Mouse (Mus musculus) effector memory CD4-positive, alpha-beta T cell, adult 7 months (primary cell): Measurements from ENCODE around the gene Alg12. TPM values are rescaled to one million over a fixed set of nuclear protein-coding genes. Genes with fewer than 3 reads are reported as not detected.

Source experiments
- polyA plus RNA-seq: library from polyadenylated mRNA; unstranded; fragments of 100-300 nt; shearing (Covaris generic); gene quantifications from one replicate; pipeline ENCODE4 v1.2.1, GENCODE M21; 2017

The Alg12 gene
- 9.4 TPM for polyA plus RNA-seq

DNA sequence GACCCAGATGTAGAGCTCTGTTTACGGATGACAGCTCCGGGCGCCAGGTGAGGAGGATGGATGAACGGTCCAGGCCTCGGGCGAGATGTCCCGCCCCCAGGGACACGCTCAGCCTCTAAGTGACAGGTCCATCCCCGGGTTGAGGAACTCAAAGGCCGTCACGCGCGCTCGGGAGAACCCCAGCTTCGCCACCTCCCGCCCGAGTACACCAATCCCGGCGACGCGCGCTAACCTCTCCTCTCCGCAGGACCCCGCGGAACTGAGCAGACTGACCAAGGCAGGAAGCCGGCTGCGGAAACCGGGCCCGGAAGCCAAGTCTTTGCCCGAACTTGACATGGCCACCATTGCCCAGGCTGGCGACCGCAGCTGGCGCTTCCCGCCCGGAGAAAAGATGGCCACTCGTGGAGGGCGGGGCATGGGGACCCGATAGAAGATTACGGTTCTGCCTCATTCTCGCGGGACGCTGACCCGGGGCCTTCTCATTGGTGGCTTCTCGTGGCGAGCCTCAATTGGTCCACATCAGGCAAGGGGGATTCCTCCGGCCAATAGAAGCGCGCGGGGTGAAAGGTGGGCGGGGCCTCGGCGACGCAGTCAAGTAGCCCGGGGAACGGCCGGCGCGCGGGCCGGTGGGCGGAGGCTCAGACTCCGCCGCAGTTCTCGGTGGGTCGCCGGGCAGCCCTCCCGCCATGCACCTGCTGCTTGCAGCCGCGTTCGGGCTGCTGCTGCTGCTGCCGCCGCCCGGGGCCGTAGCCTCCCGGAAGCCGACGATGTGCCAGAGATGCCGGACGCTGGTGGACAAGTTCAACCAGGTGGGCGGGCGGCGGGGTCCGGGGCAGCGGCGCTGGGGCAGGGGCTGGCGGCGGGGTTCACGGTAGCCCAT, at the start of gene Alg12, which contains the start of gene Creld2:
Gene Alg12, minus strand, starts transcription at position 293 of the 880 bp plus-strand sequence.
Gene Creld2, plus strand, starts transcription at position 621 of the 880 bp plus-strand sequence.

DNA sequence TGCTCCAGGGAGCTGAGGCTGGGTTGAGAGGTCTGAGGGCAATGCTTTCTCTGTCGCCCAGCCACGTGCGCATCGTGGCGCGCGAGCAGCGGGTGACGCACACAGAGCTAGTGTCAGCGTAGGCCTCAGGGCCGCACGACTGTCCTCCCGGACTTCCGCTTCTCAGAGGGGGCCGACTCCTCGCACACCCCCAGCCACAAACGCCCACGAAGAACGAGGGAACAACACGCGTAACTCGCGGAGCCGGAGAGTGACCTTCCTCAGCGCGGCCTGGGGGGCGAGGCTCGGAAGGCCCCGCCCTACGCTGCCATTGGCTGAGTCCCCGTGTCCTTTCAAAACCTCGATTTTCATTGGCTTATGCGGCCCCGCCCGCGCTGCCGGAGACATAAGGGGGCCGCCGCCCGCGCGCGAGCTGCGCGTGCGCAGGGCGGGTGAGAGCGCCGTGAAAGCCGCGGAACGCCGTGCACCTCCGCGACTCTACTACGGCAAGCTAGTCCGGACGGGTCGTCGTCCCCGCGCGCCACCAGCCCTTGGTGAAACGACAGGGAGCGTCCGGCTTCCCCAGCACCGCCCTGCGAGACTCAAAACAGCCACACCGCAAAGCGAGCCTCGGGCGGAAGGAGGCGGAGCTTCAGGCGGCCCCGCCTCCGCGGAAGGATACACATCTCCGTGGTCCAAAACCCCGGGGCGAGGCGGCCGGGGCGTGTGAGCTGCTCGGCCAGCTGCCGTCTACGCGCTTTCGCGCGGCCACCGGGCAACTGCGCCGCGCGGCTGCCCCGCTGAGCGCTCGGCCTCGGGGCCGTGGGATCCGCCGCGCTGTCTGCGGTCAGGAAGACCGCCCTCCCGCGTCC, 42.9 kb upstream of the Alg12 start, which contains the start of gene Pim3:
Gene Pim3, plus strand, starts transcription at position 415 of the 851 bp plus-strand sequence.

Other genes starting within 250 kb of the Alg12 start
- gene Zdhhc25, start 219.0 kb downstream of the Alg12 start, polyA plus RNA-seq: not detected
- 63.9 TPM for gene Brd1, start 85.1 kb downstream of the Alg12 start, polyA plus RNA-seq
- 4.3 TPM for gene Zbed4, start 67.7 kb downstream of the Alg12 start, polyA plus RNA-seq
- 39.2 TPM for gene Creld2, start 328 bp upstream of the Alg12 start, polyA plus RNA-seq
- gene Pim3, start 42.9 kb upstream of the Alg12 start, polyA plus RNA-seq: 96.8 TPM
- not detected for gene Ttll8, start 135.1 kb upstream of the Alg12 start, polyA plus RNA-seq
- gene Mlc1, start 159.7 kb upstream of the Alg12 start, polyA plus RNA-seq: not detected
- gene Mov10l1, start 163.6 kb upstream of the Alg12 start, polyA plus RNA-seq: not detected
- not detected for gene Panx2, start 240.4 kb upstream of the Alg12 start, polyA plus RNA-seq